Mouse (Mus musculus) erythroblast, embryonic 14.5 days (primary cell): ENCODE measurements around the gene Zyx.

ENCODE experiments used
- GATA1 ChIP-seq: IDR thresholded peaks from 2 replicates; pipeline ENCODE4 v1.6.1; 2012; ENCODE audit warnings: low read length, inconsistent platforms, mixed read lengths
- TAL1 ChIP-seq: IDR thresholded peaks from 3 replicates; pipeline ENCODE4 v1.6.1; 2012; ENCODE audit warnings: low read length, inconsistent platforms, mixed read lengths

- no peak for TF ChIP-seq GATA1
- TF ChIP-seq TAL1, result no peak
These were observed 31.8 kb downstream of the Zyx start for GRCm38 (mm10) chr6:42381221-42381620.
